Mouse (Mus musculus) cerebellum, adult 2 months (tissue): ENCODE results near the gene Hoxa1.

Experiments
- CTCF ChIP-seq: fragments of 200-500 bp; IDR thresholded peaks from 2 replicates; pipeline ENCODE4 v1.5.1; 2011; ENCODE audit warnings: low read depth, mild to moderate bottlenecking, control low read depth, low read length, moderate library complexity, borderline replicate concordance; ENCODE audit not compliant: insufficient read depth
- POLR2A ChIP-seq: fragments of 200-500 bp; IDR thresholded peaks from 2 replicates; pipeline ENCODE4 v1.6.1; 2011; ENCODE audit warnings: low read length, control low read depth, borderline replicate concordance; ENCODE audit not compliant: insufficient read depth

- no peak for TF ChIP-seq CTCF
- no peak for TF ChIP-seq POLR2A
Observed at GRCm38 (mm10) chr6:52168191-52169055, 10.3 kb upstream of the Hoxa1 start.
